Mouse (Mus musculus): ENCODE results near the gene Cpm. TPM values are rescaled to one million over a fixed set of nuclear protein-coding genes. Genes with fewer than 3 reads are reported as not detected.
"Not testable (repeated sequence)": the region's sequence is repeated elsewhere in the genome, so short reads cannot be mapped to it uniquely, and the experiment has no call there.

Cpm gene
- polyA plus RNA-seq, 1 experiment from 2014 or later = 55.7 TPM

DNA sequence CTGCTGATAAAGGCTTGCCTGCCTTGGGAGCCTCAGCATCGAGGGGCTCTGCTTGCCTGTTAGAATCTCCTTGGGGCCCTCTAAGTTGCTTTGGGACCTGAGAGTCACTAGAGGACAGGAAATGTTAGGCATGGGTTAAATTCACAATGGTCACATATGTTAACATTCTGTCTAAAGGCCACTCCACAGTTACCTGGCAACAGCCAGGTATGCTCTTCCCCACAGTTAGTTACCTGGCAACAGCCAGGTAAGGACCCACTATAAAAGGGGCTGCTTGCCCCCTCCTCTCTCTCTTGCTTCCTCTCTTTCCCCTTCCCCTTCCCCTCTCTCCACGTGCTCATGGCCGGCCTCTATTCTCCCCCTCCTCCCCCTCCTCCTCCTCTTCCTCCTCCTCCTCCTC, 14.9 kb upstream of the Cpm start:
- no peak for DNase-seq (ENCODE audit: low spot score)
- no peak overlapping the region for H3K9ac ChIP-seq (ENCODE audit: low read depth, low read length)
- H3K9me3 ChIP-seq (ENCODE audit: control insufficient read depth, low read length) = no peaks in the 10 kb centered on the region
- no peaks in the 10 kb centered on the region for H3K27me3 ChIP-seq (replicated peaks; ENCODE audit: control insufficient read depth, insufficient read depth, low read length)
- H3K27ac ChIP-seq (ENCODE audit: low read depth, low read length) = no peak overlapping the region
- no peaks in the 10 kb centered on the region for H3K36me3 ChIP-seq (ENCODE audit: control insufficient read depth, insufficient read depth, low read length)
- H3K4me3 ChIP-seq (ENCODE audit: low read depth, low read length) = no peak overlapping the region
- no peak for ATAC-seq (replicated peaks; ENCODE audit: low FRiP score)
- H3K4me1 ChIP-seq (replicated peaks; ENCODE audit: control insufficient read depth, insufficient read depth, low read length) = no peaks in the 10 kb centered on the region
- WGBS = 41% methylated on average over 3 of the region's 3 CpGs
- no peak overlapping the region for H3K4me2 ChIP-seq

DNA sequence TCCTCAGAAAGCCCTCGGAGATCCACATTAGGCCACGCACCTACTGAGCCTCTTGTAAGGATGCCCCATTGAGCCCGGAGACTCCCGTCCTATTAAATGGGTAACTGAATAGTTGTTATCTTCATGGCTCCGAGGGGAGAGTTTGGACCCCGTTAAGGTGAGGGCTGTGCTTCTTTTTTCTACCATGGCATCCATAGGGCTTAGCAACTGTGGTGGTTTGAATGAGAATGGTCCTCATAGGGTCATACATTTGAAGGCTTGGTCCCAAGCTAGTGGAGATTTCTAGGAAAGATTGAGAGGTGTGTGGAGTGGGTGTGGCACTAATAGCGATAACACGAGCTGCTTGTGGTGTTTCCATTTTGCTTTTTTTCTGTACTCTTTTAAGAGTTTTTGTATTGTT, 14.1 kb upstream of the Cpm start:
- H3K9ac ChIP-seq (ENCODE audit: low read depth, low read length) = no peak overlapping the region
- H3K9me3 ChIP-seq (ENCODE audit: control insufficient read depth, low read length) = no peaks in the 10 kb centered on the region
- H3K4me2 ChIP-seq = no peak overlapping the region
- no peak for DNase-seq (ENCODE audit: low spot score)
- no peaks in the 10 kb centered on the region for H3K36me3 ChIP-seq (ENCODE audit: control insufficient read depth, insufficient read depth, low read length)
- no peaks in the 10 kb centered on the region for H3K4me1 ChIP-seq (replicated peaks; ENCODE audit: control insufficient read depth, insufficient read depth, low read length)
- no peak for ATAC-seq (replicated peaks; ENCODE audit: low FRiP score)
- H3K4me3 ChIP-seq (ENCODE audit: low read depth, low read length) = no peak overlapping the region
- 84% methylated on average over 8 of the region's 8 CpGs for whole genome bisulfite sequencing
- H3K27ac ChIP-seq (ENCODE audit: low read depth, low read length) = no peak overlapping the region
- no peaks in the 10 kb centered on the region for H3K27me3 ChIP-seq (replicated peaks; ENCODE audit: control insufficient read depth, insufficient read depth, low read length)

- H3K27ac ChIP-seq (ENCODE audit: low read depth, low read length) = no peak overlapping the region
- no peak for DNase-seq (ENCODE audit: low spot score)
- H3K36me3 ChIP-seq (ENCODE audit: control insufficient read depth, insufficient read depth, low read length) = no peaks in the 10 kb centered on the region
- no peak overlapping the region for H3K9ac ChIP-seq (ENCODE audit: low read depth, low read length)
- no peaks in the 10 kb centered on the region for H3K4me1 ChIP-seq (replicated peaks; ENCODE audit: control insufficient read depth, insufficient read depth, low read length)
- H3K27me3 ChIP-seq (replicated peaks; ENCODE audit: control insufficient read depth, insufficient read depth, low read length) = no peaks in the 10 kb centered on the region
- H3K9me3 ChIP-seq (ENCODE audit: control insufficient read depth, low read length) = no peaks in the 10 kb centered on the region
- no peak overlapping the region for H3K4me2 ChIP-seq
- ATAC-seq (replicated peaks; ENCODE audit: low FRiP score) = no peak
- WGBS = 70% methylated on average over 4 of the region's 4 CpGs
- no peak overlapping the region for H3K4me3 ChIP-seq (ENCODE audit: low read depth, low read length)
These were observed 13.6 kb upstream of the Cpm start for GRCm38 (mm10) chr10:117615746-117616145.

- Histone ChIP-seq H3K4me1 (replicated peaks; ENCODE audit: control insufficient read depth, insufficient read depth, low read length) (no peaks in the 10 kb centered on the region), H3K36me3 (ENCODE audit: control insufficient read depth, insufficient read depth, low read length) (no peaks in the 10 kb centered on the region), H3K9me3 (ENCODE audit: control insufficient read depth, low read length) (no peaks in the 10 kb centered on the region), H3K4me3 (ENCODE audit: low read depth, low read length) (no peak overlapping the region), H3K4me2 (no peak overlapping the region), H3K9ac (ENCODE audit: low read depth, low read length) (no peak overlapping the region), H3K27me3 (replicated peaks; ENCODE audit: control insufficient read depth, insufficient read depth, low read length) (no peaks in the 10 kb centered on the region), H3K27ac (ENCODE audit: low read depth, low read length) (no peak overlapping the region)
- WGBS = 85% methylated on average over 6 of the region's 6 CpGs
- DNase-seq (ENCODE audit: low spot score) (no peak), ATAC-seq (replicated peaks; ENCODE audit: low FRiP score) (no peak)
These were observed 13.1 kb upstream of the Cpm start for GRCm38 (mm10) chr10:117616191-117616680.

GRCm38 (mm10) chr10:117616765-117617164, 12.5 kb upstream of the Cpm start:
- H3K4me3 ChIP-seq (ENCODE audit: low read depth, low read length); ATAC-seq (replicated peaks; ENCODE audit: low FRiP score); H3K36me3 ChIP-seq (ENCODE audit: control insufficient read depth, insufficient read depth, low read length); H3K27me3 ChIP-seq (replicated peaks; ENCODE audit: control insufficient read depth, insufficient read depth, low read length); H3K27ac ChIP-seq (ENCODE audit: low read depth, low read length); H3K9me3 ChIP-seq (ENCODE audit: control insufficient read depth, low read length); H3K4me2 ChIP-seq; DNase-seq (ENCODE audit: low spot score); H3K4me1 ChIP-seq (replicated peaks; ENCODE audit: control insufficient read depth, insufficient read depth, low read length); H3K9ac ChIP-seq (ENCODE audit: low read depth, low read length): not testable (repeated sequence)
- WGBS = 83% methylated on average over 4 of the region's 4 CpGs

GRCm38 (mm10) chr10:117617568-117618345, 11.5 kb upstream of the Cpm start:
- Histone ChIP-seq H3K36me3 (ENCODE audit: control insufficient read depth, insufficient read depth, low read length) (no peaks in the 10 kb centered on the region), H3K9ac (ENCODE audit: low read depth, low read length) (no peak overlapping the region), H3K27ac (ENCODE audit: low read depth, low read length) (no peak overlapping the region), H3K4me3 (ENCODE audit: low read depth, low read length) (no peak overlapping the region), H3K4me1 (replicated peaks; ENCODE audit: control insufficient read depth, insufficient read depth, low read length) (no peaks in the 10 kb centered on the region), H3K4me2 (no peak overlapping the region), H3K27me3 (replicated peaks; ENCODE audit: control insufficient read depth, insufficient read depth, low read length) (no peaks in the 10 kb centered on the region), H3K9me3 (ENCODE audit: control insufficient read depth, low read length) (no peaks in the 10 kb centered on the region)
- DNase-seq (ENCODE audit: low spot score) (no peak), ATAC-seq (replicated peaks; ENCODE audit: low FRiP score) (no peak)
- WGBS = 76% methylated on average over 3 of the region's 3 CpGs

DNA sequence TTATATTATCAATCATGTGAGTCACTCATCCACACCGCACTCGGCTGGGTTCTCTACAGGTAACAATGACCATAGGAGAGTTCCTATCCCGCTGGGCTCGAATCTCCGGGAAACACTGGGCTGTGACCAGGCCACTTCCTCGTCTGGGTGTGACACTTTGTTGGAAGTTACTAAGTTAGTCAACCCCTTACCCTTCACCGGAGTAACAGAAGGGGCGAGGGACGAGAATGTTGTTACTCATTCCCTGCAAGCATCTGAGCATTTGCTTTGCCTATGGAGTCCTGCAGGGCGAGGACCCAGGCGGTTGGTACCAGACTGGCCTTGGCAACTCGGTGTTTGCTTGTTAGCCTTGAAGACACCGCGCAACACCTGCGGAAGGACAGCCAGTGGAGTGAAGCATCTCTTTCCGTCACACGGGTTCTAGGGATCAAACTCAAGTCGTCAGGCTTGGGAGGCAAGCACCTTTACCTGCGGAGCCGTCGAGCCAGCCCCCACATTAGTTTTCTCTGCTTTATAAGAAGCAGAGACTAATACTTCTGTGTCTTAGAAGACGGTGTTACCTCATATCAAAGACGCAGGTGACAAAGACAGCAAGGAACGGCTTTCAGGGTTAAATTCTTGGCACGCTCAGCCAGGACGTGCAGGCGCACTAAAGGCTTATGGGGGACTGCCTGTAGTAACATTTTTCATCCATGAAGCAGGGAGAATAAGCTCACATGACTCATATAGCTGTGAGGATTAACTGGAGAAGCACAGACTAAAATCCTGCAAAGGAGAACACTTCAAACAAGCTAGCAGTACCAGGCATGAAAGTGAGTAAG, 10.0 kb upstream of the Cpm start:
- no peak overlapping the region for H3K4me3 ChIP-seq (ENCODE audit: low read depth, low read length)
- H3K27me3 ChIP-seq (replicated peaks; ENCODE audit: control insufficient read depth, insufficient read depth, low read length) = no peaks in the 10 kb centered on the region
- no peak overlapping the region for H3K4me2 ChIP-seq
- no peak overlapping the region for H3K9ac ChIP-seq (ENCODE audit: low read depth, low read length)
- H3K9me3 ChIP-seq (ENCODE audit: control insufficient read depth, low read length) = no peaks in the 10 kb centered on the region
- no peak overlapping the region for H3K27ac ChIP-seq (ENCODE audit: low read depth, low read length)
- no peaks in the 10 kb centered on the region for H3K4me1 ChIP-seq (replicated peaks; ENCODE audit: control insufficient read depth, insufficient read depth, low read length)
- no peaks in the 10 kb centered on the region for H3K36me3 ChIP-seq (ENCODE audit: control insufficient read depth, insufficient read depth, low read length)
- no peak for ATAC-seq (replicated peaks; ENCODE audit: low FRiP score)
- WGBS = 82% methylated on average over 27 of the region's 27 CpGs
- DNase-seq (ENCODE audit: low spot score) = no peak

- no peak overlapping the region for H3K4me2 ChIP-seq
- H3K9ac ChIP-seq (ENCODE audit: low read depth, low read length) = no peak overlapping the region
- WGBS = 82% methylated on average over 2 of the region's 2 CpGs
- no peaks in the 10 kb centered on the region for H3K4me1 ChIP-seq (replicated peaks; ENCODE audit: control insufficient read depth, insufficient read depth, low read length)
- H3K36me3 ChIP-seq (ENCODE audit: control insufficient read depth, insufficient read depth, low read length) = no peaks in the 10 kb centered on the region
- H3K27me3 ChIP-seq (replicated peaks; ENCODE audit: control insufficient read depth, insufficient read depth, low read length) = no peaks in the 10 kb centered on the region
- ATAC-seq (replicated peaks; ENCODE audit: low FRiP score) (no peak), DNase-seq (ENCODE audit: low spot score) (no peak)
- no peaks in the 10 kb centered on the region for H3K9me3 ChIP-seq (ENCODE audit: control insufficient read depth, low read length)
- no peak overlapping the region for H3K27ac ChIP-seq (ENCODE audit: low read depth, low read length)
- no peak overlapping the region for H3K4me3 ChIP-seq (ENCODE audit: low read depth, low read length)
These were observed 9.5 kb upstream of the Cpm start for GRCm38 (mm10) chr10:117619862-117620179.

GRCm38 (mm10) chr10:117620530-117620929, 8.8 kb upstream of the Cpm start:
- no peak overlapping the region for H3K4me3 ChIP-seq (ENCODE audit: low read depth, low read length)
- H3K27ac ChIP-seq (ENCODE audit: low read depth, low read length) = no peak overlapping the region
- H3K9ac ChIP-seq (ENCODE audit: low read depth, low read length) = no peak overlapping the region
- 82% methylated on average over 4 of the region's 4 CpGs for WGBS
- no peaks in the 10 kb centered on the region for H3K4me1 ChIP-seq (replicated peaks; ENCODE audit: control insufficient read depth, insufficient read depth, low read length)
- no peaks in the 10 kb centered on the region for H3K36me3 ChIP-seq (ENCODE audit: control insufficient read depth, insufficient read depth, low read length)
- H3K4me2 ChIP-seq = no peak overlapping the region
- no peaks in the 10 kb centered on the region for H3K9me3 ChIP-seq (ENCODE audit: control insufficient read depth, low read length)
- DNase-seq (ENCODE audit: low spot score) (no peak), ATAC-seq (replicated peaks; ENCODE audit: low FRiP score) (no peak)
- H3K27me3 ChIP-seq (replicated peaks; ENCODE audit: control insufficient read depth, insufficient read depth, low read length) = no peaks in the 10 kb centered on the region
